Mouse (Mus musculus) hindbrain, embryonic 15.5 days (tissue): ENCODE measurements around the gene Znrf1. TPM values are rescaled to one million over a fixed set of nuclear protein-coding genes. Genes with fewer than 3 reads are reported as not detected.
"Not testable (repeated sequence)": the region's sequence is repeated elsewhere in the genome, so short reads cannot be mapped to it uniquely, and the experiment has no call there.

Experiments
- ATAC-seq: fragments of 200-750 bp; cut with Nextera tagmentation; 2 replicates; pipeline ENCODE4 v1.8.0; 2017; ENCODE audit warnings: low read depth, moderate number of reproducible peaks, moderate TSS enrichment; ENCODE audit not compliant: low FRiP score
- H3K27ac ChIP-seq: fragments of 300-500 bp; sonication (generic); replicated peaks from 2 replicates; pipeline ENCODE4 v1.5.1; 2015; ENCODE audit warnings: mild to moderate bottlenecking, inconsistent platforms
- H3K27me3 ChIP-seq: fragments of 300-500 bp; sonication (generic); 2 replicates; pipeline ENCODE4 v1.6.1; 2015; ENCODE audit warnings: control low read depth, inconsistent platforms
- H3K36me3 ChIP-seq: fragments of 300-500 bp; sonication (generic); 2 replicates; pipeline ENCODE4 v1.6.1; 2015; ENCODE audit warnings: control low read depth, inconsistent platforms
- H3K4me1 ChIP-seq: fragments of 300-500 bp; sonication (generic); replicated peaks from 2 replicates; pipeline ENCODE4 v1.6.1; 2015; ENCODE audit warnings: control low read depth, inconsistent platforms
- H3K4me2 ChIP-seq: fragments of 300-500 bp; sonication (generic); 2 replicates; pipeline ENCODE4 v1.6.1; 2015; ENCODE audit warnings: moderate library complexity, mild to moderate bottlenecking, inconsistent platforms
- H3K4me3 ChIP-seq: fragments of 300-500 bp; sonication (generic); 2 replicates; pipeline ENCODE4 v1.5.1; 2015; ENCODE audit warnings: mild to moderate bottlenecking, inconsistent platforms
- H3K9ac ChIP-seq: fragments of 300-500 bp; sonication (generic); 2 replicates; pipeline ENCODE4 v1.6.1; 2015; ENCODE audit warnings: inconsistent platforms
- H3K9me3 ChIP-seq: fragments of 300-500 bp; sonication (generic); 2 replicates; pipeline ENCODE4 v1.6.1; 2016; ENCODE audit warnings: control low read depth, inconsistent platforms
- WGBS: fragments of 180-500 bp; shearing (Covaris S2); methylation state at CpG from one replicate; pipeline ENCODE4 v1.1.7; 2015; 5-methylcytosine and 5-hydroxymethylcytosine counted together
- polyA plus RNA-seq: library from polyadenylated mRNA; unstranded; fragments of >200 nt; fragmentation: Nextera tagmentation; extraction: Ambion mirVana; gene quantifications from 2 replicates; pipeline ENCODE4 v1.2.1, GENCODE M21; 2015

Gene Znrf1
- polyA plus RNA-seq, 1 experiment from 2014 or later = 106 TPM

DNA sequence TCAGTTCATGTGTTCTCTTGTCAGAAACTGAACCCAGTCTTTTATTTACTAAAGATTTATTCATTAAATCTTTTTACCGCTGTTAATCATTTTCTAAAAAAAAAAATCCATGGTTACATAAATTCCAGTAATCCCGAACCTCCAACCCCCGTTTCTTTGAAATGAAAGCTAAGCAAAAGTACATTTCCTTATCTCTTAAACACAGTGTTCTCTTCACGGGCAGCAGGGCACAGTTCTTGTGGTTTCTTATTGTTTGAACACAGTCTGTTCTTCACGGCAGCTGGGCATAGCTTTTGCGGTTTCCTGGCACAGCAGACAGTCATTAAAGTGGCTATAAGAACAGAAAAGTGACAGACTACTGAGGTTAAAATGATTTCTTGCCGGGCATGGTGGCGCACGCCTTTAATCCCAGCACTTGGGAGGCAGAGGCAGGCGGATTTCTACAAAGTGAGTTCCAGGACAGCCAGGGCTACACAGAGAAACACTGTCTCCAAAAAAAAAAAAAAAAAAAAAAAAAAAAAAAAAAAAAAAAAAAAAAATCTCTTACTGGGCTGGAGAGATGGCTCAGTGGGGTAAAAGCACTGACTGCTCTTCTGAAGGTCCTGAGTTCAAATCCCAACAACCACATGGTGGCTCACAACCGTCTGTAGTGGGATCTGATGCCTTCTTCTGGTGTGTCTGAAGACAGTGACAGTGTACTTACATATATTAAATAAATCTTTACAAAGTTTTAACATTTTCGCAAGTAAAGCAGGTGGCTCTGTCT lies 108.6 kb downstream of the Znrf1 start:
- H3K9me3 ChIP-seq, H3K27me3 ChIP-seq, H3K36me3 ChIP-seq, ATAC-seq: not testable (repeated sequence)
- H3K4me2 ChIP-seq = peak overlapping the region; percentile 65
- 0 out of 2 replicates have a peak overlapping the region, but pooled peaks have one; percentile 87 for H3K9ac ChIP-seq
- peak overlapping the region; percentile 95 for H3K27ac ChIP-seq
- H3K4me3 ChIP-seq = peak overlapping the region; percentile 74
- peaks cover 15% of the 10 kb centered on the region for H3K4me1 ChIP-seq
- 59% methylated on average over 12 of the region's 12 CpGs for WGBS

DNA sequence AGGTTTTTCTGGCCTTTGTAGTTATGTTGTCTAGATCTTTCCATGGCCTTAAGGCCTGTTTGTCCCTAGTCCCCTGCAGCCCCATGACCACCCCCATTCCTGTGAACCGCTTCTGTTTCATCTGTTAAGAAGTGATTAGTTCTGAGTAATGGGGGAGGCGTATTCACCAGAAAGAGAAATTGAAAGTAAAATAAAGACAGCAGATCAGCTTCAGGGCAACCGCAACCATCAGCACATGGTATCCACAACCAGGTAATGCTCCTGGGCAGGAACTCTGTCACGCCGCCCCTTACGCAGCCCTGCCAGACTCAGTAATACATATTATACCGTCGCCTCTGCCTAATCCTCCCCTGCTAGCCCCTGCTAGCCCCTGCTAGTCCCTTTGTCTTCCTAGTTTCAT lies 109.8 kb downstream of the Znrf1 start:
- H3K9me3 ChIP-seq = no peaks in the 10 kb centered on the region

DNA sequence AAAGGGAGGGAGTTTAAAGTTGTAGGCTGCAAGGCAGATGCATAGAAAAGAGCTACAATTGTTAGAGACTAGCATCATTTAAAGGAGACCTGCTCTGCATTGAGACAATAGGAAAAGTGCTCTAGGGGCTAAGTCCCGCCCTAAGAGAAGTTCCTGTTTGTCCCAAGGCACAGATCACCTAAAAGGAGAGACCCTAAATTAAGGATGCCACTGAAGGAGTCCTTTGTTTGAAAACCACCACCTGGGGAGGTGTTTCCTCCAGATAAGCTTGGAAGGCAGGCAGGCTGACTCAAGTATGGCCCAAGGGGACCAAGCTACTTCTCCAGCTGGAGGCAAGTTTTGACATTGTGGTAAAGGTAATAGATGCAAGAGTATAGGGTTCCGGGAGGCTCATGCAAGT lies 112.9 kb downstream of the Znrf1 start:
- Histone ChIP-seq H3K27ac (no peak overlapping the region), H3K36me3 (no peaks in the 10 kb centered on the region), H3K9ac (no peak overlapping the region), H3K9me3 (no peaks in the 10 kb centered on the region), H3K27me3 (no peaks in the 10 kb centered on the region), H3K4me1 (peaks cover 8% of the 10 kb centered on the region), H3K4me2 (no peak overlapping the region), H3K4me3 (no peak overlapping the region)
- ATAC-seq = no peak
- WGBS = 69% methylated on average over 2 of the region's 2 CpGs

More for the DNA sequence above, 109.8 kb downstream of the Znrf1 start:
- peaks cover 15% of the 10 kb centered on the region for H3K4me1 ChIP-seq
- no peak overlapping the region for H3K27ac ChIP-seq
- no peak overlapping the region for H3K9ac ChIP-seq
- no peak overlapping the region for H3K4me2 ChIP-seq
- 94% methylated on average over 8 of the region's 8 CpGs for WGBS
- no peaks in the 10 kb centered on the region for H3K36me3 ChIP-seq
- no peak for ATAC-seq
- no peak overlapping the region for H3K4me3 ChIP-seq
- H3K27me3 ChIP-seq = no peaks in the 10 kb centered on the region

DNA sequence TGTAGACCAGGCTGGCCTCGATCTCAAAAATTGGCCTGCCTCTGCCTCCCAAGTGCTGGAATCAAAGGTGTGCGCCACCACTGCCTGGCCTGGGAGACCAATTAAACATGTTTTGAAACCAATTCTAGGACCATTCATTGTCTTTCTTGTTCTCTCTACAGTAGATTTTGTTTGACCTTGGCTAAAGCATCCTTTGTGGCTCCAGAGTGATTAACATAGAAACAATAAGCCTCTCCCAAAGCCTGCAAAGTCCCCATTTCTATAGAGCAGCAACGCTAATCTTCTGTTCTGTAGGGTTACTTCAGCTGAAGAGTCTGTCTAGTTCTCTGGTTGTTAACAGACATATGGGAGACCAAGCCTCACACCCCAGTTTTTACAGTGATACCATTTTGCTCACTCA lies 114.8 kb downstream of the Znrf1 start:
- no peak overlapping the region for H3K4me3 ChIP-seq
- 73% methylated on average over 3 of the region's 3 CpGs for WGBS

DNA sequence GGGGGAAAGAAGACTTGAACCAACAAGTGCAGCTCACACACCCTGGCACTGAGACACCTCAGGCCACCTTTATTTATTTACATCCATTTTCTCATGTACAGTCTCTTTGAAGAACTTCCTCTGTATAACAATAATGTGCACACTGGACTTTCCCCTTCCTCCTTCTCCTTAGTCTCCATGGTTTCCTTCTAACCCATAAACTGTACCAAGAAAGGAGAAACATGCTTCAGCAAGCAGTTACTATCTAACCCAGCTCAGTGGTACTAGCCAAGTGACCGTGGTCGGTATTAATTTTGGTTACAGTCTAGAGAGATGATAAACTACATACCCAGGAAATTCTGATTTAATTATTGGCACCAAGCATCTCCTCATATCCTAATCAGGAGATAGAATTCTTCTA lies 117.6 kb downstream of the Znrf1 start:
- Histone ChIP-seq H3K36me3 (no peaks in the 10 kb centered on the region), H3K4me3 (no peak overlapping the region)

More for the DNA sequence above, 114.8 kb downstream of the Znrf1 start:
- no peaks in the 10 kb centered on the region for H3K4me1 ChIP-seq
- H3K9me3 ChIP-seq = no peaks in the 10 kb centered on the region
- H3K36me3 ChIP-seq = no peaks in the 10 kb centered on the region
- H3K27me3 ChIP-seq = no peaks in the 10 kb centered on the region
- H3K27ac ChIP-seq = no peak overlapping the region
- ATAC-seq = no peak
- H3K4me2 ChIP-seq = no peak overlapping the region
- no peak overlapping the region for H3K9ac ChIP-seq

DNA sequence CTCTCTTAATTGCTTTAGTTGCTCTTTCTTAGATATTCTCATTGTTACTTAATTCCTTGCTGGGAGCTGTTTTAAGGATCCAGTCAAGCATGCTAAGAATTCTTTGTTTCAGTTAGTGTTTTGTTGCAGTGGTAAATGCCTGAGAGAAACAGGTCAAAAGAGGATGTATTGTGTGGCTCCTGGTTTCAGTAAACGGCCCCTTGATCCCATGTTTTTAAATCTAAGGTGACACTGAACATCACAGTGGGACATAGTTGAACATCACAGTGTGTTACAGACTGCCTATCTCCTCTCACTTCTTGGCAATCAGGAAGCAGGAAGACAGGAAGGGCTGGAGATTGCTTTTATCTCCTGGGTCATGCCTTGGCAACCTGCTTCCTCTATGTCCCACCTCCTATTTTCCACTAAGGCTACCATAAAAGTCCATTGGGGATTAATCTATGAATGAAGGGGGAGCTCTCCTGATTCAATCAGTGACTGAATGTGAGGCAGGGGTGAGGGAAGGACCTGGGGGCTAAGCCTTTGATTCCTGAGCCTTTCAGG lies 121.5 kb downstream of the Znrf1 start:
- WGBS = 26% methylated on average over 1 of the region's 1 CpGs
- H3K27ac ChIP-seq = peak overlapping the region; percentile 38; the same call in 1 of the 2 replicates
- ATAC-seq = no peak

More for the DNA sequence above, 117.6 kb downstream of the Znrf1 start:
- Histone ChIP-seq H3K4me1 (peaks cover 8% of the 10 kb centered on the region), H3K27ac (no peak overlapping the region), H3K9me3 (no peaks in the 10 kb centered on the region), H3K27me3 (no peaks in the 10 kb centered on the region), H3K4me2 (no peak overlapping the region), H3K9ac (no peak overlapping the region)
- ATAC-seq = no peak
- 95% methylated on average over 2 of the region's 2 CpGs for WGBS

DNA sequence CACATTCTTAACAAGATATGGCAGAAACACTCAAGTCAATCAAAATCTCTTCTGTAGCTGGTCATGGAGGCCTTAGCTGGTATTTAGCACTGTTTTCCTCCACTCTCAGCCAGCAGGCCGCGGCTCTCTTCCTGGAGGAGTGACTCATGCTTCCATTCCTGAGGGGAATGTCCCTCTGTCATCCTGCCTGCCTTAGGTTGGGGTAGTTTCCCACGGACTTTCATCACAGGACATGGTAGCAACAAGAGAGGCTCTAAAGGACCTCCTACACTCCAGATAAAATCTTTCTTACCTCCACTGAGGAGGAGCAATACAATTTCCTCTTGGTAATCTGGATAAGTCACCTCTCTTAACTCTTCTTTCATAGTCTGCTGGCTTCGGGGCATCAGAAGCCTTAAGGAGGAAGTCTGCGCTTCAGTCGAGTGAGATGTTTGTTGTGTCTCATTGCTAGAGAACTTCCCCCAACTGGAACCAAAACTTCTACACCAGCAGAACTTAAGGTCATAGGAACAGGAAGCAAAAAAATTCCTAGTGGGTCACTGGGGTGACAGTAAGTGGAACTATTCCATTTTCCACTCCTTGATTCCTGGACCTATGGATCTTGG lies 123.0 kb downstream of the Znrf1 start:
- ATAC-seq = no peak
- no peak overlapping the region for H3K4me2 ChIP-seq

More for the DNA sequence above, 121.5 kb downstream of the Znrf1 start:
- Histone ChIP-seq H3K36me3 (peaks cover 7% of the 10 kb centered on the region; the same call in 1 of the 2 replicates), H3K4me1 (peaks cover 8% of the 10 kb centered on the region), H3K9me3 (no peaks in the 10 kb centered on the region), H3K4me3 (no peak overlapping the region), H3K4me2 (no peak overlapping the region), H3K9ac (no peak overlapping the region), H3K27me3 (no peaks in the 10 kb centered on the region)

DNA sequence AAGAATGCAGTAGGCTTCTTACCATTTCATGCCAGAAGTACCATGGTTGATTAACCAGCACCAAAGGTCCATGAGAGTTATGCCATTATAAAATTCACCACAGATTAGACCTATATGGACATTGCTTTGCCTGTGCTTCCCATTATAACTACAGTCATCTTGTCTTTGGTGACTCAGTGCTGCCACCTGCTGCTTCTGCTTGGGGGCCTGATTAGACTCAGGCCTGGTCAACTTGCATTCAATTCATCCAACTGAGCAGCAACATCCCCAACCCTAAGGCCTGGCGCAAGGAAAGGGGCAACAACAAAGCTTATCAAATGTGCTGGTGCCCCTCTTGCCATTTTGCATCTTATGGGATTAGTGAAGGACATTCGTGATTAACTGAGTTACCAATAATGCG lies 126.6 kb downstream of the Znrf1 start:
- no peak overlapping the region for H3K4me3 ChIP-seq
- ATAC-seq = 0 out of 2 replicates have a peak, but pooled peaks have one; percentile 56
- H3K27ac ChIP-seq = no peak overlapping the region
- no peak overlapping the region for H3K9ac ChIP-seq
- H3K27me3 ChIP-seq = no peaks in the 10 kb centered on the region
- peaks cover 1% of the 10 kb centered on the region for H3K4me1 ChIP-seq
- H3K9me3 ChIP-seq = no peaks in the 10 kb centered on the region
- 95% methylated on average over 3 of the region's 3 CpGs for WGBS
- H3K36me3 ChIP-seq = peaks cover 17% of the 10 kb centered on the region
- no peak overlapping the region for H3K4me2 ChIP-seq

More for the DNA sequence above, 123.0 kb downstream of the Znrf1 start:
- Histone ChIP-seq H3K27me3 (no peaks in the 10 kb centered on the region), H3K9ac (no peak overlapping the region), H3K9me3 (no peaks in the 10 kb centered on the region), H3K4me1 (peaks cover 8% of the 10 kb centered on the region), H3K4me3 (no peak overlapping the region), H3K36me3 (peaks cover 7% of the 10 kb centered on the region; the same call in 1 of the 2 replicates), H3K27ac (0 out of 2 replicates have a peak overlapping the region, but pooled peaks have one; percentile 15)
- WGBS = 91% methylated on average over 6 of the region's 6 CpGs

DNA sequence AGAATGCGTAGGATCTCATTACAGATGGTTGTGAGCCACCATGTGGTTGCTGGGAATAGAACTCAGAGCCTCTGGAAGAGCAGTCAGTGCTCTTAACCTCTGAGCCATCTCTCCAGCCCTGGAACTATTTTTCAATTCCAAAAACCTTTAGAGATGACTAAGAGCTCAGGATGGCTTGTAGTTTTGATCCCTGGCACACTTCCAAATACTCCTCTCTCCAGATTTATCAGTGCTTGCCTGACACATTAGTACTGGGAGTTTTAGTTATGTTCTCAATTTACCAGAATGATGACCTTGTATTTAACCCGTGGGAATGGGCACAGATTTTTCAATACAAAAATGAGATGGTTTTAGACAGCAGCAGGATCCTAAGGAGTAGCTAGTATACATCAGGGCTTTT lies 130.9 kb downstream of the Znrf1 start:
- H3K36me3 ChIP-seq = peaks cover 45% of the 10 kb centered on the region
- H3K4me2 ChIP-seq = no peak overlapping the region
- no peak overlapping the region for H3K27ac ChIP-seq
- ATAC-seq = no peak
- WGBS = 95% methylated on average over 2 of the region's 2 CpGs
- H3K27me3 ChIP-seq = no peaks in the 10 kb centered on the region
- no peak overlapping the region for H3K4me3 ChIP-seq
- no peaks in the 10 kb centered on the region for H3K9me3 ChIP-seq
- H3K4me1 ChIP-seq = no peaks in the 10 kb centered on the region
- H3K9ac ChIP-seq = no peak overlapping the region

Other genes starting within 250 kb of the Znrf1 start
- gene Rfwd3, start 235.9 kb upstream of the Znrf1 start, polyA plus RNA-seq = 23.7 and 25.1 TPM in 2 replicates
- gene Mlkl, start 197.9 kb upstream of the Znrf1 start, polyA plus RNA-seq = 0.51 and 0.64 TPM in 2 replicates
- 0.63 and 0.96 TPM in 2 replicates for gene Fa2h, start 142.3 kb upstream of the Znrf1 start, polyA plus RNA-seq
- gene Wdr59, start 14.0 kb upstream of the Znrf1 start, polyA plus RNA-seq = 7.3 and 8.1 TPM in 2 replicates
- gene Ldhd, start 94.3 kb downstream of the Znrf1 start, polyA plus RNA-seq = 0.91 and 1.2 TPM in 2 replicates
- gene Zfp1, start 107.3 kb downstream of the Znrf1 start, polyA plus RNA-seq = 25.1 and 25.9 TPM in 2 replicates
- gene Ctrb1, start 154.9 kb downstream of the Znrf1 start, polyA plus RNA-seq = 1.00 and 1.9 TPM in 2 replicates
- 46.5 and 54.2 TPM in 2 replicates for gene Bcar1, start 207.7 kb downstream of the Znrf1 start, polyA plus RNA-seq